Mouse (Mus musculus): ENCODE data around the gene Myt1l. TPM values are rescaled to one million over a fixed set of nuclear protein-coding genes. Genes with fewer than 3 reads are reported as not detected.

The Myt1l gene
- polyA plus RNA-seq, 1 experiment: 0.11 TPM

- TF ChIP-seq CTCF (IDR thresholded peaks at IDR 0.05; ENCODE audit: borderline replicate concordance, control insufficient read depth, extremely low read depth, insufficient read depth, low read length, poor library complexity): no peak
- no peak for TF ChIP-seq POLR2A (IDR thresholded peaks at IDR 0.05; ENCODE audit: control insufficient read depth, extremely low read depth, insufficient read depth, low read length, poor library complexity)
- H3K4me3 ChIP-seq (ENCODE audit: control insufficient read depth, insufficient read depth, low read length): no peak overlapping the region
- H3K4me1 ChIP-seq (replicated peaks; ENCODE audit: control insufficient read depth, insufficient read depth, low read length): no peaks in the 10 kb centered on the region
- WGBS: 82% methylated on average over 15 of the region's 15 CpGs
- DNase-seq: no peak
- H3K36me3 ChIP-seq (ENCODE audit: control insufficient read depth, insufficient read depth, low read length): no peaks in the 10 kb centered on the region
- H3K27ac ChIP-seq (ENCODE audit: control insufficient read depth, insufficient read depth, low read length): no peak overlapping the region
- H3K27me3 ChIP-seq (ENCODE audit: control insufficient read depth, insufficient read depth, low read length): no peaks in the 10 kb centered on the region
Measured at GRCm38 (mm10) chr12:29712795-29713721, 184.9 kb downstream of the Myt1l start.

GRCm38 (mm10) chr12:29723722-29724338 lies 195.6 kb downstream of the Myt1l start:
- H3K4me3 ChIP-seq (ENCODE audit: control insufficient read depth, insufficient read depth, low read length): no peak overlapping the region
- DNase-seq: no peak
- WGBS: 91% methylated on average over 17 of the region's 17 CpGs
- TF ChIP-seq POLR2A (IDR thresholded peaks at IDR 0.05; ENCODE audit: control insufficient read depth, extremely low read depth, insufficient read depth, low read length, poor library complexity) (no peak), CTCF (IDR thresholded peaks at IDR 0.05; ENCODE audit: borderline replicate concordance, control insufficient read depth, extremely low read depth, insufficient read depth, low read length, poor library complexity) (no peak)
- no peaks in the 10 kb centered on the region for H3K36me3 ChIP-seq (ENCODE audit: control insufficient read depth, insufficient read depth, low read length)
- H3K27me3 ChIP-seq (ENCODE audit: control insufficient read depth, insufficient read depth, low read length): no peaks in the 10 kb centered on the region
- no peak overlapping the region for H3K27ac ChIP-seq (ENCODE audit: control insufficient read depth, insufficient read depth, low read length)
- H3K4me1 ChIP-seq (replicated peaks; ENCODE audit: control insufficient read depth, insufficient read depth, low read length): no peaks in the 10 kb centered on the region

GRCm38 (mm10) chr12:29728294-29728693 lies 200.1 kb downstream of the Myt1l start:
- no peaks in the 10 kb centered on the region for H3K36me3 ChIP-seq (ENCODE audit: control insufficient read depth, insufficient read depth, low read length)
- WGBS: 78% methylated on average over 2 of the region's 2 CpGs
- no peak for DNase-seq
- TF ChIP-seq CTCF (IDR thresholded peaks at IDR 0.05; ENCODE audit: borderline replicate concordance, control insufficient read depth, extremely low read depth, insufficient read depth, low read length, poor library complexity) (no peak), POLR2A (IDR thresholded peaks at IDR 0.05; ENCODE audit: control insufficient read depth, extremely low read depth, insufficient read depth, low read length, poor library complexity) (no peak)
- H3K27ac ChIP-seq (ENCODE audit: control insufficient read depth, insufficient read depth, low read length): no peak overlapping the region
- H3K27me3 ChIP-seq (ENCODE audit: control insufficient read depth, insufficient read depth, low read length): no peaks in the 10 kb centered on the region
- H3K4me3 ChIP-seq (ENCODE audit: control insufficient read depth, insufficient read depth, low read length): no peak overlapping the region
- no peaks in the 10 kb centered on the region for H3K4me1 ChIP-seq (replicated peaks; ENCODE audit: control insufficient read depth, insufficient read depth, low read length)

GRCm38 (mm10) chr12:29740346-29741025 lies 212.3 kb downstream of the Myt1l start:
- 89% methylated on average over 8 of the region's 8 CpGs for WGBS
- Histone ChIP-seq H3K4me1 (replicated peaks; ENCODE audit: control insufficient read depth, insufficient read depth, low read length) (no peaks in the 10 kb centered on the region), H3K36me3 (ENCODE audit: control insufficient read depth, insufficient read depth, low read length) (no peaks in the 10 kb centered on the region), H3K4me3 (ENCODE audit: control insufficient read depth, insufficient read depth, low read length) (no peak overlapping the region), H3K27ac (ENCODE audit: control insufficient read depth, insufficient read depth, low read length) (no peak overlapping the region), H3K27me3 (ENCODE audit: control insufficient read depth, insufficient read depth, low read length) (no peaks in the 10 kb centered on the region)
- TF ChIP-seq CTCF (IDR thresholded peaks at IDR 0.05; ENCODE audit: borderline replicate concordance, control insufficient read depth, extremely low read depth, insufficient read depth, low read length, poor library complexity): no peak
- no peak for TF ChIP-seq POLR2A (IDR thresholded peaks at IDR 0.05; ENCODE audit: control insufficient read depth, extremely low read depth, insufficient read depth, low read length, poor library complexity)
- no peak for DNase-seq

- Histone ChIP-seq H3K27ac (ENCODE audit: control insufficient read depth, insufficient read depth, low read length) (no peak overlapping the region), H3K4me1 (replicated peaks; ENCODE audit: control insufficient read depth, insufficient read depth, low read length) (no peaks in the 10 kb centered on the region), H3K4me3 (ENCODE audit: control insufficient read depth, insufficient read depth, low read length) (no peak overlapping the region), H3K27me3 (ENCODE audit: control insufficient read depth, insufficient read depth, low read length) (no peaks in the 10 kb centered on the region), H3K36me3 (ENCODE audit: control insufficient read depth, insufficient read depth, low read length) (no peaks in the 10 kb centered on the region)
- no peak for TF ChIP-seq POLR2A (IDR thresholded peaks at IDR 0.05; ENCODE audit: control insufficient read depth, extremely low read depth, insufficient read depth, low read length, poor library complexity)
- TF ChIP-seq CTCF (IDR thresholded peaks at IDR 0.05; ENCODE audit: borderline replicate concordance, control insufficient read depth, extremely low read depth, insufficient read depth, low read length, poor library complexity): no peak
- no peak for DNase-seq
- 93% methylated on average over 6 of the region's 6 CpGs for WGBS
Measured at GRCm38 (mm10) chr12:29741181-29741580, 213.0 kb downstream of the Myt1l start.

- DNase-seq: no peak
Measured at GRCm38 (mm10) chr12:29750604-29751128, 222.5 kb downstream of the Myt1l start.

More at GRCm38 (mm10) chr12:29750604-29751128, 222.5 kb downstream of the Myt1l start:
- no peak overlapping the region for H3K4me3 ChIP-seq (ENCODE audit: control insufficient read depth, insufficient read depth, low read length)
- 91% methylated on average over 4 of the region's 4 CpGs for WGBS
- H3K27me3 ChIP-seq (ENCODE audit: control insufficient read depth, insufficient read depth, low read length): no peaks in the 10 kb centered on the region
- TF ChIP-seq POLR2A (IDR thresholded peaks at IDR 0.05; ENCODE audit: control insufficient read depth, extremely low read depth, insufficient read depth, low read length, poor library complexity): no peak
- no peak for TF ChIP-seq CTCF (IDR thresholded peaks at IDR 0.05; ENCODE audit: borderline replicate concordance, control insufficient read depth, extremely low read depth, insufficient read depth, low read length, poor library complexity)
- H3K4me1 ChIP-seq (replicated peaks; ENCODE audit: control insufficient read depth, insufficient read depth, low read length): no peaks in the 10 kb centered on the region
- no peaks in the 10 kb centered on the region for H3K36me3 ChIP-seq (ENCODE audit: control insufficient read depth, insufficient read depth, low read length)
- no peak overlapping the region for H3K27ac ChIP-seq (ENCODE audit: control insufficient read depth, insufficient read depth, low read length)

All from thymus, adult 2 months (tissue).